Mouse (Mus musculus) heart, embryonic 12.5 days (tissue): ENCODE measurements around the gene Poglut1. TPM values are rescaled to one million over a fixed set of nuclear protein-coding genes. Genes with fewer than 3 reads are reported as not detected.

ENCODE experiments used
- ATAC-seq: fragments of 200-750 bp; cut with Nextera tagmentation; 2 replicates; pipeline ENCODE4 v1.8.0; 2017; ENCODE audit warnings: moderate TSS enrichment, moderate library complexity; ENCODE audit not compliant: insufficient number of reproducible peaks, low FRiP score
- H3K27ac ChIP-seq: fragments of 300-500 bp; sonication (generic); 2 replicates; pipeline ENCODE4 v1.5.1; 2016; ENCODE audit warnings: mild to moderate bottlenecking, moderate library complexity; ENCODE audit not compliant: poor library complexity, severe bottlenecking
- H3K27me3 ChIP-seq: fragments of 300-500 bp; sonication (generic); replicated peaks from 2 replicates; pipeline ENCODE4 v1.6.1; 2016; ENCODE audit warnings: mild to moderate bottlenecking, moderate library complexity
- H3K36me3 ChIP-seq: fragments of 300-500 bp; sonication (generic); 2 replicates; pipeline ENCODE4 v1.6.1; 2016; ENCODE audit warnings: mild to moderate bottlenecking, moderate library complexity
- H3K4me1 ChIP-seq: fragments of 300-500 bp; sonication (generic); replicated peaks from 2 replicates; pipeline ENCODE4 v1.6.1; 2016; ENCODE audit warnings: mild to moderate bottlenecking
- H3K4me2 ChIP-seq: fragments of 300-500 bp; sonication (generic); 2 replicates; pipeline ENCODE4 v1.6.1; 2016; ENCODE audit warnings: mild to moderate bottlenecking, moderate library complexity
- H3K4me3 ChIP-seq: fragments of 300-500 bp; sonication (generic); 2 replicates; pipeline ENCODE4 v1.5.1; 2016; ENCODE audit warnings: mild to moderate bottlenecking
- H3K9ac ChIP-seq: fragments of 300-500 bp; sonication (generic); 2 replicates; pipeline ENCODE4 v1.6.1; 2016; ENCODE audit warnings: mild to moderate bottlenecking, moderate library complexity
- H3K9me3 ChIP-seq: fragments of 300-500 bp; sonication (generic); replicated peaks from 2 replicates; pipeline ENCODE4 v1.6.1; 2016; ENCODE audit warnings: mild to moderate bottlenecking, moderate library complexity
- WGBS: fragments of 180-500 bp; shearing (Covaris S2); methylation state at CpG from one replicate; pipeline ENCODE4 v1.1.7; 2016; 5-methylcytosine and 5-hydroxymethylcytosine counted together
- polyA plus RNA-seq: library from polyadenylated mRNA; unstranded; fragments of >200 nt; fragmentation: Nextera tagmentation; extraction: Ambion mirVana; gene quantifications from 2 replicates; pipeline ENCODE4 v1.2.1, GENCODE M21; 2016

Gene Poglut1
- polyA plus RNA-seq, 1 experiment from 2014 or later = 42.0 TPM

GRCm38 (mm10) chr16:38526264-38526663, 23.8 kb downstream of the Poglut1 start:
- no peak overlapping the region for H3K27ac ChIP-seq
- no peak overlapping the region for H3K4me3 ChIP-seq
- ATAC-seq = no peak
- peaks cover 10% of the 10 kb centered on the region for H3K4me1 ChIP-seq
- 71% methylated on average over 6 of the region's 6 CpGs for WGBS
- no peaks in the 10 kb centered on the region for H3K9me3 ChIP-seq
- peaks cover 63% of the 10 kb centered on the region for H3K36me3 ChIP-seq
- H3K4me2 ChIP-seq = no peak overlapping the region
- H3K27me3 ChIP-seq = no peaks in the 10 kb centered on the region
- H3K9ac ChIP-seq = no peak overlapping the region

GRCm38 (mm10) chr16:38522129-38523084, 27.7 kb downstream of the Poglut1 start, which contains the start of gene Timmdc1:
Timmdc1 (minus strand) TSS chr16:38522663.
- peak within 1 kb of the TSS; percentile 75 for H3K4me2 ChIP-seq
- H3K9ac ChIP-seq = peak within 1 kb of the TSS; percentile 91
- H3K27me3 ChIP-seq = no peaks in the 10 kb centered on the region
- H3K27ac ChIP-seq = peak within 1 kb of the TSS; percentile 92
- ATAC-seq = peak; percentile 97
- WGBS = under 1% methylated on average over 69 of the region's 73 CpGs
- H3K36me3 ChIP-seq = peaks cover 42% of the 10 kb centered on the region
- peak within 1 kb of the TSS; percentile 90 for H3K4me3 ChIP-seq
- H3K4me1 ChIP-seq = peaks cover 14% of the 10 kb centered on the region
- no peaks in the 10 kb centered on the region for H3K9me3 ChIP-seq

- ATAC-seq = no peak
- Histone ChIP-seq H3K36me3 (peaks cover 40% of the 10 kb centered on the region), H3K4me1 (peaks cover 14% of the 10 kb centered on the region), H3K4me2 (peak overlapping the region; percentile 75), H3K27me3 (no peaks in the 10 kb centered on the region), H3K9me3 (no peaks in the 10 kb centered on the region), H3K9ac (peak overlapping the region; percentile 62; the same call in 1 of the 2 replicates), H3K4me3 (peak overlapping the region; percentile 90), H3K27ac (no peak overlapping the region)
- 32% methylated on average over 8 of the region's 8 CpGs for WGBS
Observed at GRCm38 (mm10) chr16:38521211-38521987, 28.7 kb downstream of the Poglut1 start.

- Histone ChIP-seq H3K4me3 (no peak overlapping the region), H3K4me1 (peaks cover 14% of the 10 kb centered on the region), H3K9ac (no peak overlapping the region), H3K36me3 (peaks cover 33% of the 10 kb centered on the region), H3K4me2 (no peak overlapping the region), H3K9me3 (no peaks in the 10 kb centered on the region), H3K27me3 (no peaks in the 10 kb centered on the region), H3K27ac (no peak overlapping the region)
- WGBS = 96% methylated on average over 2 of the region's 2 CpGs
- no peak for ATAC-seq
Observed at GRCm38 (mm10) chr16:38519140-38519539, 30.9 kb downstream of the Poglut1 start.

- 87% methylated on average over 2 of the region's 2 CpGs for WGBS
- H3K36me3 ChIP-seq = peaks cover 72% of the 10 kb centered on the region
- no peaks in the 10 kb centered on the region for H3K9me3 ChIP-seq
- no peaks in the 10 kb centered on the region for H3K4me1 ChIP-seq
- no peak overlapping the region for H3K4me3 ChIP-seq
- H3K4me2 ChIP-seq = no peak overlapping the region
- no peak overlapping the region for H3K27ac ChIP-seq
- ATAC-seq = no peak
- no peak overlapping the region for H3K9ac ChIP-seq
- H3K27me3 ChIP-seq = no peaks in the 10 kb centered on the region
Observed at GRCm38 (mm10) chr16:38510846-38511245, 39.2 kb downstream of the Poglut1 start.

- WGBS = 72% methylated on average over 4 of the region's 4 CpGs
Observed at GRCm38 (mm10) chr16:38506041-38506634, 43.9 kb downstream of the Poglut1 start.

GRCm38 (mm10) chr16:38503528-38503927, 46.5 kb downstream of the Poglut1 start:
- Histone ChIP-seq H3K27me3 (no peaks in the 10 kb centered on the region), H3K9ac (no peak overlapping the region), H3K4me2 (no peak overlapping the region), H3K4me3 (no peak overlapping the region), H3K4me1 (no peaks in the 10 kb centered on the region), H3K27ac (no peak overlapping the region), H3K9me3 (no peaks in the 10 kb centered on the region), H3K36me3 (peaks cover 73% of the 10 kb centered on the region)
- no peak for ATAC-seq
- 87% methylated on average over 4 of the region's 4 CpGs for WGBS

More at GRCm38 (mm10) chr16:38506041-38506634, 43.9 kb downstream of the Poglut1 start:
- Histone ChIP-seq H3K9ac (no peak overlapping the region), H3K27me3 (no peaks in the 10 kb centered on the region), H3K4me1 (no peaks in the 10 kb centered on the region), H3K27ac (no peak overlapping the region), H3K9me3 (no peaks in the 10 kb centered on the region), H3K4me3 (no peak overlapping the region), H3K36me3 (peaks cover 73% of the 10 kb centered on the region), H3K4me2 (no peak overlapping the region)
- ATAC-seq = peak; percentile 64

GRCm38 (mm10) chr16:38502469-38502868, 47.6 kb downstream of the Poglut1 start:
- Histone ChIP-seq H3K27ac (no peak overlapping the region), H3K9me3 (no peaks in the 10 kb centered on the region), H3K27me3 (no peaks in the 10 kb centered on the region), H3K4me1 (no peaks in the 10 kb centered on the region), H3K36me3 (peaks cover 74% of the 10 kb centered on the region), H3K4me2 (no peak overlapping the region), H3K4me3 (no peak overlapping the region), H3K9ac (no peak overlapping the region)
- WGBS = 89% methylated on average over 10 of the region's 10 CpGs
- ATAC-seq = no peak

- WGBS = 80% methylated on average over 7 of the region's 7 CpGs
- H3K27me3 ChIP-seq = no peaks in the 10 kb centered on the region
- ATAC-seq = no peak
- H3K9me3 ChIP-seq = no peaks in the 10 kb centered on the region
- no peaks in the 10 kb centered on the region for H3K4me1 ChIP-seq
- H3K4me2 ChIP-seq = no peak overlapping the region
- H3K36me3 ChIP-seq = peaks cover 44% of the 10 kb centered on the region
- no peak overlapping the region for H3K9ac ChIP-seq
- H3K4me3 ChIP-seq = no peak overlapping the region
- H3K27ac ChIP-seq = no peak overlapping the region
Observed at GRCm38 (mm10) chr16:38496604-38497140, 53.4 kb downstream of the Poglut1 start.

GRCm38 (mm10) chr16:38493890-38494289, 56.2 kb downstream of the Poglut1 start:
- WGBS = 77% methylated on average over 10 of the region's 10 CpGs
- ATAC-seq = no peak

More at GRCm38 (mm10) chr16:38493890-38494289, 56.2 kb downstream of the Poglut1 start:
- Histone ChIP-seq H3K4me2 (no peak overlapping the region), H3K4me1 (no peaks in the 10 kb centered on the region), H3K9me3 (no peaks in the 10 kb centered on the region), H3K4me3 (no peak overlapping the region), H3K9ac (no peak overlapping the region), H3K27me3 (no peaks in the 10 kb centered on the region), H3K27ac (no peak overlapping the region), H3K36me3 (peaks cover 24% of the 10 kb centered on the region)
